Mouse (Mus musculus) heart, adult 2 months (tissue): ENCODE measurements around the gene Glce.

Experiments
- CTCF ChIP-seq: fragments of 200-600 bp; IDR thresholded peaks from 2 replicates; pipeline ENCODE4 v1.8.1; 2022; ENCODE audit warnings: antibody characterized with exemption, mild to moderate bottlenecking, moderate library complexity
- EP300 ChIP-seq: fragments of 200-500 bp; IDR thresholded peaks from 2 replicates; pipeline ENCODE4 v1.6.1; 2011; ENCODE audit warnings: low read depth, low read length, control low read depth; ENCODE audit not compliant: insufficient read depth
- POLR2A ChIP-seq: fragments of 200-500 bp; IDR thresholded peaks from 2 replicates; pipeline ENCODE4 v1.6.1; 2011; ENCODE audit warnings: mild to moderate bottlenecking, low read depth, low read length, control low read depth; ENCODE audit not compliant: insufficient read depth

- no peak for TF ChIP-seq POLR2A
- no peak for TF ChIP-seq CTCF
- no peak for TF ChIP-seq EP300
These were observed 99.3 kb downstream of the Glce start for GRCm38 (mm10) chr9:62022961-62023680.
